Mouse (Mus musculus) midbrain, embryonic 15.5 days (tissue): ENCODE results near the gene Fgf10. TPM values are rescaled to one million over a fixed set of nuclear protein-coding genes. Genes with fewer than 3 reads are reported as not detected.
A peak's percentile ranks its signal among the peaks of the same experiment; 100 is the strongest.

Experiments used
- ATAC-seq: fragments of 200-750 bp; cut with Nextera tagmentation; replicated peaks from 2 replicates; pipeline ENCODE4 v1.8.0; 2017; ENCODE audit warnings: moderate TSS enrichment
- H3K27ac ChIP-seq: fragments of 300-500 bp; sonication (generic); 2 replicates; pipeline ENCODE4 v1.5.1; 2015; ENCODE audit warnings: mild to moderate bottlenecking, inconsistent platforms
- H3K27me3 ChIP-seq: fragments of 300-500 bp; sonication (generic); replicated peaks from 2 replicates; pipeline ENCODE4 v1.6.1; 2015; ENCODE audit warnings: inconsistent platforms
- H3K36me3 ChIP-seq: fragments of 300-500 bp; sonication (generic); replicated peaks from 2 replicates; pipeline ENCODE4 v1.6.1; 2015; ENCODE audit warnings: inconsistent platforms
- H3K4me1 ChIP-seq: fragments of 300-500 bp; sonication (generic); 2 replicates; pipeline ENCODE4 v1.6.1; 2015; ENCODE audit warnings: inconsistent platforms
- H3K4me2 ChIP-seq: fragments of 300-500 bp; sonication (generic); 2 replicates; pipeline ENCODE4 v1.6.1; 2015; ENCODE audit warnings: inconsistent platforms, mild to moderate bottlenecking, moderate library complexity
- H3K4me3 ChIP-seq: fragments of 300-500 bp; sonication (generic); 2 replicates; pipeline ENCODE4 v1.5.1; 2015; ENCODE audit warnings: mild to moderate bottlenecking, inconsistent platforms
- H3K9ac ChIP-seq: fragments of 300-500 bp; sonication (generic); 2 replicates; pipeline ENCODE4 v1.6.1; 2015; ENCODE audit warnings: mild to moderate bottlenecking, inconsistent platforms
- H3K9me3 ChIP-seq: fragments of 300-500 bp; sonication (generic); 2 replicates; pipeline ENCODE4 v1.6.1; 2016; ENCODE audit warnings: inconsistent platforms
- WGBS: fragments of 180-500 bp; shearing (Covaris S2); methylation state at CpG from one replicate; pipeline ENCODE4 v1.1.7; 2015; ENCODE audit warnings: mixed read lengths; 5-methylcytosine and 5-hydroxymethylcytosine counted together
- polyA plus RNA-seq: library from polyadenylated mRNA; unstranded; fragments of >200 nt; fragmentation: Nextera tagmentation; extraction: Ambion mirVana; gene quantifications from 2 replicates; pipeline ENCODE4 v1.2.1, GENCODE M21; 2015

The Fgf10 gene
- polyA plus RNA-seq, 1 experiment from 2014 or later, result 2.1 TPM

GRCm38 (mm10) chr13:118806662-118807061, 137.1 kb downstream of the Fgf10 start:
- Histone ChIP-seq H3K4me1 (no peaks in the 10 kb centered on the region), H3K36me3 (no peaks in the 10 kb centered on the region), H3K9ac (no peak overlapping the region), H3K4me2 (no peak overlapping the region), H3K4me3 (no peak overlapping the region), H3K27me3 (no peaks in the 10 kb centered on the region), H3K9me3 (no peaks in the 10 kb centered on the region), H3K27ac (no peak overlapping the region)
- WGBS, result 55% methylated on average over 3 of the region's 3 CpGs
- no peak for ATAC-seq

GRCm38 (mm10) chr13:118819785-118820184, 150.2 kb downstream of the Fgf10 start:
- H3K9me3 ChIP-seq, result no peaks in the 10 kb centered on the region
- H3K4me2 ChIP-seq, result no peak overlapping the region
- no peaks in the 10 kb centered on the region for H3K36me3 ChIP-seq
- no peak overlapping the region for H3K4me3 ChIP-seq
- H3K9ac ChIP-seq, result no peak overlapping the region
- no peak for ATAC-seq
- no peak overlapping the region for H3K27ac ChIP-seq
- 86% methylated on average over 6 of the region's 6 CpGs for WGBS
- no peaks in the 10 kb centered on the region for H3K4me1 ChIP-seq
- no peaks in the 10 kb centered on the region for H3K27me3 ChIP-seq

GRCm38 (mm10) chr13:118823113-118823512, 153.5 kb downstream of the Fgf10 start:
- H3K4me2 ChIP-seq, result no peak overlapping the region
- H3K4me3 ChIP-seq, result no peak overlapping the region
- no peaks in the 10 kb centered on the region for H3K4me1 ChIP-seq
- 92% methylated on average over 2 of the region's 2 CpGs for WGBS
- H3K27ac ChIP-seq, result no peak overlapping the region
- H3K27me3 ChIP-seq, result no peaks in the 10 kb centered on the region
- no peak for ATAC-seq
- H3K9me3 ChIP-seq, result no peaks in the 10 kb centered on the region
- no peaks in the 10 kb centered on the region for H3K36me3 ChIP-seq
- H3K9ac ChIP-seq, result no peak overlapping the region

- WGBS, result 91% methylated on average over 4 of the region's 4 CpGs
- no peak overlapping the region for H3K4me2 ChIP-seq
- no peak for ATAC-seq
Measured at GRCm38 (mm10) chr13:118825102-118825501, 155.5 kb downstream of the Fgf10 start.

GRCm38 (mm10) chr13:118828604-118829381, 159.2 kb downstream of the Fgf10 start:
- 88% methylated on average over 10 of the region's 10 CpGs for WGBS

More at GRCm38 (mm10) chr13:118825102-118825501, 155.5 kb downstream of the Fgf10 start:
- Histone ChIP-seq H3K9me3 (no peaks in the 10 kb centered on the region), H3K4me1 (no peaks in the 10 kb centered on the region), H3K27me3 (no peaks in the 10 kb centered on the region), H3K36me3 (no peaks in the 10 kb centered on the region), H3K27ac (no peak overlapping the region), H3K4me3 (no peak overlapping the region), H3K9ac (no peak overlapping the region)

GRCm38 (mm10) chr13:118834021-118834420, 164.4 kb downstream of the Fgf10 start:
- Histone ChIP-seq H3K9ac (no peak overlapping the region), H3K27ac (no peak overlapping the region), H3K4me3 (no peak overlapping the region), H3K4me2 (no peak overlapping the region), H3K9me3 (no peaks in the 10 kb centered on the region), H3K36me3 (no peaks in the 10 kb centered on the region), H3K4me1 (no peaks in the 10 kb centered on the region), H3K27me3 (no peaks in the 10 kb centered on the region)
- ATAC-seq, result no peak

More at GRCm38 (mm10) chr13:118828604-118829381, 159.2 kb downstream of the Fgf10 start:
- no peak for ATAC-seq
- H3K9me3 ChIP-seq, result no peaks in the 10 kb centered on the region
- no peak overlapping the region for H3K4me3 ChIP-seq
- no peaks in the 10 kb centered on the region for H3K27me3 ChIP-seq
- no peak overlapping the region for H3K4me2 ChIP-seq
- H3K4me1 ChIP-seq, result no peaks in the 10 kb centered on the region
- H3K27ac ChIP-seq, result no peak overlapping the region
- no peaks in the 10 kb centered on the region for H3K36me3 ChIP-seq
- H3K9ac ChIP-seq, result no peak overlapping the region

GRCm38 (mm10) chr13:118835078-118835477, 165.5 kb downstream of the Fgf10 start:
- H3K4me3 ChIP-seq, result no peak overlapping the region
- H3K36me3 ChIP-seq, result no peaks in the 10 kb centered on the region
- H3K27me3 ChIP-seq, result no peaks in the 10 kb centered on the region
- no peaks in the 10 kb centered on the region for H3K4me1 ChIP-seq
- H3K9me3 ChIP-seq, result no peaks in the 10 kb centered on the region
- H3K27ac ChIP-seq, result no peak overlapping the region
- 38% methylated on average over 4 of the region's 4 CpGs for WGBS
- H3K9ac ChIP-seq, result no peak overlapping the region
- ATAC-seq, result peak; percentile 83
- H3K4me2 ChIP-seq, result no peak overlapping the region
